Mouse (Mus musculus) erythroblast, embryonic 14.5 days (primary cell): ENCODE data around the gene Eif3m.

Experiments used
- GATA1 ChIP-seq: IDR thresholded peaks from 2 replicates; pipeline ENCODE4 v1.6.1; 2012; ENCODE audit warnings: low read length, inconsistent platforms, mixed read lengths
- TAL1 ChIP-seq: IDR thresholded peaks from 3 replicates; pipeline ENCODE4 v1.6.1; 2012; ENCODE audit warnings: low read length, inconsistent platforms, mixed read lengths

DNA sequence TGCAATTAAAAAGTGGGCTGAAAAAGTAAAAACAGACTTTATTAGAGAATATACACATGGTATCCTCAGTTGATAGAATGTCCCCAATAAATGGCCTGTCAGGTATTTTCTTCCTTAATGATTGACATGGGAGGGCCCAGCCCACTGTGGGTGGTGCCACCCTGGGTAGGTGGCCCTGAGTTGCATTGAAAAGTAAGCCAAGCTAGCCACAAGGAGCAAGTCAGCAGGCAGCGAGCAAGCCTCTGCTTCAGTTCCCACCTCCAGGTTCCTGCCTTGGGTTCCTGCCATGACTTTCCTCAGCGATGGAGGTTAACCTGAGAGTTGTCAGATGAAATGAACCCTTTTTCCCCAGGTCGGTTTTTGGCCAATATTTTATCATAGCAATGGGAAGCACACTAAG, 922 bp upstream of the Eif3m start:
- TF ChIP-seq GATA1 (no peak), TAL1 (no peak)
